Mouse (Mus musculus): ENCODE data around the gene Prdm5.

The Prdm5 gene

DNA sequence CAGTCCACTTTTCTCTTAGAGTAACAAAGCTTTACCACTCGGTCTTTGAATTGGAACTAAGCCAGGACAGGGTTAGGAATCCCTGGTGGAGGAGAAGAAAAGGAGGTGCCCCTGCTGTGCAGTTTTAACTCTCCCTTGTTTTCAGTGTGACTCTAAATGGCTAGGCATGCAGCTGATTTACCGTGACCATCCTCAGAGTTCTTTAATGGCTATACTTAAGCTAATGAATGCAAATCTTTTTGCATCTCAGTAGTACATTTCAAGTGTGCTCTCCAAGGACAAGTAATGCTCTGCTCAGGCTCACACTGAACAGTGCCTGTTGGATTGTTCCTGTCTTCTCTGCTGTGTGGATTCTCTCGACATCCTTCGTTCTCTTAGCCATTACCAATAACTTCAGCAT is 154.4 kb downstream of the Prdm5 start:
- DNase-seq (ENCODE audit: low spot score): no peak

DNA sequence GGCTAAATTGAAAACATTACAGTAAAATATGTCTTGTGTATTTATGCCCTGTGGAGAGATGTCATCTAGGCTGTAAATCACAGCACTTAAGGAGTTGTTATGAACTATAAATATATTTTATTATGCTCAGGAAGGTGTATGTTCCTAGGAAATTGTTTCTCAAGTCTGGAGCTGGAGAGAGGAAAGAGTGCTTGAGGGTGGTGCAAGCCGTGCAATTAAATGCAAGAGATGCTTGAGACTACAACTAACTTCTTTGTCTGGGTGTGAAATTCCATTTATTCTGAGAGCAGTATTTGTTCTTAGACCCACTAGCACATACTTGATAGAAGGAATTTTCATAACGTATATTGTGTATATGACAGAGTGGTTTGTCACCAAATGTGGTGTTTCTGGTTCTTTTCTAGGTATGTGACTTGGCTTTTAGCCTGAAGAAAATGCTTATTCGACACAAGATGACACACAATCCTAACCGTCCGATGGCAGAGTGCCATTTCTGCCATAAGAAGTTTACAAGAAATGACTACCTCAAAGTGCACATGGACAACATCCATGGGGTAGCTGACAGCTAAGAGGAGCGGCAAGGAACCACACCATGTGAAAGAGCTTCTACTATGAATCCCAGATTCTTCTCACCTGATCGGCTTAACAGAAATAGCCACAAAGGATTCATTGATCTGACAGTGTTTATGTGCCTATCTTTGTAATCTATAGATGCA is 156.9 kb downstream of the Prdm5 start:
- no peak for DNase-seq (ENCODE audit: low spot score)

DNA sequence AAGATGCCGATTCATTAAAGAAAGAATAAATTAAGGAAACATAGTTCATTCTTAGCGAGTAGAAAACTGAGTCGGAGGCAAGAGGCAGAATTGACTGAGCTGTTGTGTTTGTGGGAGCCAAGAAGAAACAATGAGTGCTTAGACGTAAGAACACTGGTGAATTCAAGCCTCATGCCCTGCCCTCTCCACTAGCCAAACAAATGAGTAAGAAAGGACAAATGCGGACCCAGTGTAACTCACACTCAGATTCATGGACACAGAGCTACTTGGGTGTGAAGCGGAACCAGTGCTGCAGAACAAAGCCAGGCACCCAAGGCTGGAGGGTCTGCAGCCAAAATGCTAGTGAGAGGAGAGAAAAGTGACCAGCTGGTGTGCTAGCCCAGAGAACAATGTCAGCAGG is 171.7 kb downstream of the Prdm5 start:
- no peak for DNase-seq (ENCODE audit: low spot score)

DNA sequence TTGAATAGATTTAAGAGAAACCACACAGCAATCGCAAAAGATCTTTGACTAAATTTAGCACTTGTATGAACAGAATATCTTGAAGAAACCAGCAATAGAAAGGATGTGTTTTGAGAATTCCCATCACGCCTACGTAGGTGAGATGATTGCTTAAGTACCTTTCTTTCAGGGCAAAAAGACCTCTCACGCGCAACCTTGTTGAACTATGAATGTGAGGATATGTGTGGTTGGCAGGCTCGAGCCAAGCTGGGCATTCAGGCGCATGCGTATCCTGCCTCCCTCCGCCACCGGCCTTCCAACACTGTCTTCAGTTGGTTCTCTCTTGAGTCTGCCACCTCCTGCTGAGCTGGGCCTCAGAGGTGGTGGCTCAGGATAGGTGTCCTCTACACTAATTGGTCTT is 173.5 kb downstream of the Prdm5 start, which contains the start of gene 4930544G11Rik:
Gene 4930544G11Rik (plus strand): TSS at position 301 of the 400 bp plus-strand sequence.
- DNase-seq (ENCODE audit: low spot score): no peak

DNA sequence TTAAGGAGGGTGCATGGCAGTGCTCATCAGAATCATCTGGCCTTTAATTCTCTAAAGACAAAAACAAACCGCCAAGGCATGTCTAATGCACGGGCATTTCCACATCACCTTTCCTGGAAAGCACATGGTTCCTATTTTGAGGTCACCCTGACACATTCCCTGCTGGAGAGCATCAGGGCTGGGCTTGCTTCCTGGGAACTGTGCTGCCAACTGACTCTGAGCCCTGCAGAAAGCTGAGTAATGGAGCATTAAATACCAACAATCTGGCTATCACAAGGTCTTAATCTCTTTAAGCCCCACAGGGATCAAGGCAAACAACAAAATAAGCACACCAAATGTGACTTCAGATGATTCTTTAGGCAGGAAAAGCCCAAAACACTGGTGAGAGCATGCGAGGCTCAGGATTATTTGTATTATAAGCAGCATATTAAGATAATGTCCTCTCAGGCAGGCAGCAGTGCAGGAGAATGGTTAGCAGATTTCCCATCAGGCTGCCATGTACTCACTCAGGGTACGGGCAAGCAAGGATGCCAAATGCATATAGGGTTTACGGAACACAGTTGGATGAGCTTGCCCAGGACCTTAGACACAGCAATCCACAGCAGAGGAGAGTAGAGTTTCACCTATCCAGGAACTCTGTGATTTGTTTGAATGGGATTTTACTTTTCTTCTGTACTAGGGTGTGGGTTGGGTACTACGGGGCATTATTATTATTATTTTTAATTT is 190.8 kb downstream of the Prdm5 start:
- no peak for DNase-seq (ENCODE audit: low spot score)

DNA sequence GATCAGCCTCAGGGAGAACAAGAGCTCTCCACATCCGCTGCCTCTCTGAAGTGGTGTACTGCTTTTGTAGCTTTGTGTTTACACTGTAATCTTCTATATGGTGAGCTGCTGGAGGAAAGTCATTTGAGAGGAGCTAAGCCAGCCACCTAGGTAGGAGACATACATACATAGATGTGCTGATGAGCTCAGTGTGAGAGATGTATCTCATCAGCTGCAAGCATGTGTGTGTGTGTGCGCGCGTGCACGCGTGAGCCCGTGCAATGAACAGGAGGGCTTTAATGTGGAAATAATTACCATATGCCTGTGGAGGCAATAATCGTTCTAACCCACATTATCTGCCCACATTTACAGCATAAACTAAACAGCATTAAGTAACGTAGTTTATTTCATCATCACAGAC is 191.6 kb downstream of the Prdm5 start:
- DNase-seq (ENCODE audit: low spot score): no peak

Measured in MN1 (cell line).